Mouse (Mus musculus): ENCODE results near the gene Klhl22. TPM values are rescaled to one million over a fixed set of nuclear protein-coding genes. Genes with fewer than 3 reads are reported as not detected.
A peak's percentile ranks its signal among the peaks of the same experiment; 100 is the strongest.

The Klhl22 gene
- polyA plus RNA-seq, 1 experiment from 2014 or later: 40.6 TPM

- peak overlapping the region; percentile 80 for H3K4me2 ChIP-seq
- peaks cover 29% of the 10 kb centered on the region for H3K4me1 ChIP-seq
- H3K9ac ChIP-seq: peak overlapping the region; percentile 82
- 0 out of 2 replicates have a peak, but pooled peaks cover 3% of the 10 kb centered on the region for H3K9me3 ChIP-seq
- H3K27me3 ChIP-seq (replicated peaks): peaks cover 71% of the 10 kb centered on the region
- H3K4me3 ChIP-seq: peak overlapping the region; percentile 57
- H3K27ac ChIP-seq (replicated peaks): no peak overlapping the region
- 2% methylated on average over 63 of the region's 63 CpGs for WGBS
- peak; percentile 33; the same call in 1 of the 2 replicates for ATAC-seq (ENCODE audit: extremely low read depth, insufficient number of reproducible peaks, low FRiP score, low TSS enrichment)
- no peaks in the 10 kb centered on the region for H3K36me3 ChIP-seq
Measured at GRCm38 (mm10) chr16:17815411-17816402, 56.3 kb downstream of the Klhl22 start.

- no peak overlapping the region for H3K27ac ChIP-seq (replicated peaks)
- H3K36me3 ChIP-seq: no peaks in the 10 kb centered on the region
- H3K9ac ChIP-seq: 0 out of 2 replicates have a peak overlapping the region, but pooled peaks have one; percentile 82
- H3K27me3 ChIP-seq (replicated peaks): peaks cover 74% of the 10 kb centered on the region
- ATAC-seq (ENCODE audit: extremely low read depth, insufficient number of reproducible peaks, low FRiP score, low TSS enrichment): no peak
- H3K4me1 ChIP-seq: peaks cover 27% of the 10 kb centered on the region
- 0 out of 2 replicates have a peak, but pooled peaks cover 3% of the 10 kb centered on the region for H3K9me3 ChIP-seq
- no peak overlapping the region for H3K4me3 ChIP-seq
- H3K4me2 ChIP-seq: no peak overlapping the region
- 80% methylated on average over 8 of the region's 8 CpGs for WGBS
Measured at GRCm38 (mm10) chr16:17816528-17816927, 57.1 kb downstream of the Klhl22 start.

GRCm38 (mm10) chr16:17826500-17826899, 67.1 kb downstream of the Klhl22 start:
- H3K27me3 ChIP-seq (replicated peaks): peaks cover 83% of the 10 kb centered on the region
- no peak overlapping the region for H3K4me3 ChIP-seq
- H3K4me1 ChIP-seq: no peaks in the 10 kb centered on the region
- no peaks in the 10 kb centered on the region for H3K9me3 ChIP-seq
- WGBS: 81% methylated on average over 2 of the region's 2 CpGs
- no peak overlapping the region for H3K27ac ChIP-seq (replicated peaks)
- H3K9ac ChIP-seq: no peak overlapping the region
- ATAC-seq (ENCODE audit: extremely low read depth, insufficient number of reproducible peaks, low FRiP score, low TSS enrichment): no peak
- H3K36me3 ChIP-seq: no peaks in the 10 kb centered on the region
- H3K4me2 ChIP-seq: no peak overlapping the region

GRCm38 (mm10) chr16:17828229-17828628, 68.8 kb downstream of the Klhl22 start:
- Histone ChIP-seq H3K36me3 (no peaks in the 10 kb centered on the region), H3K9ac (no peak overlapping the region), H3K27ac (replicated peaks) (no peak overlapping the region), H3K4me2 (no peak overlapping the region), H3K4me3 (no peak overlapping the region), H3K9me3 (no peaks in the 10 kb centered on the region), H3K27me3 (replicated peaks) (peaks cover 88% of the 10 kb centered on the region), H3K4me1 (peaks cover 4% of the 10 kb centered on the region)
- ATAC-seq (ENCODE audit: extremely low read depth, insufficient number of reproducible peaks, low FRiP score, low TSS enrichment): no peak
- WGBS: 72% methylated on average over 2 of the region's 2 CpGs

GRCm38 (mm10) chr16:17828867-17829266, 69.4 kb downstream of the Klhl22 start:
- Histone ChIP-seq H3K4me1 (peaks cover 7% of the 10 kb centered on the region), H3K4me3 (no peak overlapping the region), H3K27ac (replicated peaks) (no peak overlapping the region), H3K9me3 (no peaks in the 10 kb centered on the region), H3K36me3 (no peaks in the 10 kb centered on the region), H3K4me2 (no peak overlapping the region), H3K9ac (no peak overlapping the region), H3K27me3 (replicated peaks) (peaks cover 88% of the 10 kb centered on the region)
- 74% methylated on average over 3 of the region's 3 CpGs for WGBS
- no peak for ATAC-seq (ENCODE audit: extremely low read depth, insufficient number of reproducible peaks, low FRiP score, low TSS enrichment)

- Histone ChIP-seq H3K27me3 (replicated peaks) (peaks cover 99% of the 10 kb centered on the region), H3K36me3 (no peaks in the 10 kb centered on the region), H3K27ac (replicated peaks) (no peak overlapping the region), H3K9ac (no peak overlapping the region), H3K4me2 (no peak overlapping the region), H3K4me3 (no peak overlapping the region), H3K9me3 (no peaks in the 10 kb centered on the region), H3K4me1 (peaks cover 15% of the 10 kb centered on the region)
- 63% methylated on average over 10 of the region's 10 CpGs for WGBS
- no peak for ATAC-seq (ENCODE audit: extremely low read depth, insufficient number of reproducible peaks, low FRiP score, low TSS enrichment)
Measured at GRCm38 (mm10) chr16:17830385-17831178, 71.2 kb downstream of the Klhl22 start.

- Histone ChIP-seq H3K27ac (replicated peaks) (no peak overlapping the region), H3K27me3 (replicated peaks) (peaks cover 100% of the 10 kb centered on the region), H3K4me2 (no peak overlapping the region), H3K4me1 (peaks cover 15% of the 10 kb centered on the region), H3K36me3 (no peaks in the 10 kb centered on the region), H3K4me3 (0 out of 2 replicates have a peak overlapping the region, but pooled peaks have one; percentile 6), H3K9ac (no peak overlapping the region), H3K9me3 (no peaks in the 10 kb centered on the region)
- 15% methylated on average over 11 of the region's 11 CpGs for WGBS
- ATAC-seq (ENCODE audit: extremely low read depth, insufficient number of reproducible peaks, low FRiP score, low TSS enrichment): no peak
Measured at GRCm38 (mm10) chr16:17831781-17832180, 72.4 kb downstream of the Klhl22 start.

GRCm38 (mm10) chr16:17832821-17833220, 73.4 kb downstream of the Klhl22 start, which contains the start of gene B830017H08Rik:
B830017H08Rik (plus strand) TSS chr16:17833121.
- peaks cover 100% of the 10 kb centered on the region for H3K27me3 ChIP-seq (replicated peaks)
- no peaks in the 10 kb centered on the region for H3K36me3 ChIP-seq
- H3K4me1 ChIP-seq: peaks cover 15% of the 10 kb centered on the region
- H3K27ac ChIP-seq (replicated peaks): no peak within 1 kb of the TSS
- peak within 1 kb of the TSS; percentile 99 for H3K4me2 ChIP-seq
- 23% methylated on average over 7 of the region's 7 CpGs for whole genome bisulfite sequencing
- H3K9me3 ChIP-seq: no peaks in the 10 kb centered on the region
- ATAC-seq (ENCODE audit: extremely low read depth, insufficient number of reproducible peaks, low FRiP score, low TSS enrichment): no peak
- H3K9ac ChIP-seq: peak within 1 kb of the TSS; percentile 81
- peak within 1 kb of the TSS; percentile 60 for H3K4me3 ChIP-seq

- under 1% methylated on average over 37 of the region's 37 CpGs for WGBS
- Histone ChIP-seq H3K4me3 (peak overlapping the region; percentile 60), H3K36me3 (no peaks in the 10 kb centered on the region), H3K4me1 (peaks cover 15% of the 10 kb centered on the region), H3K4me2 (peak overlapping the region; percentile 99), H3K27me3 (replicated peaks) (peaks cover 100% of the 10 kb centered on the region), H3K27ac (replicated peaks) (no peak overlapping the region), H3K9ac (peak overlapping the region; percentile 81), H3K9me3 (no peaks in the 10 kb centered on the region)
- no peak for ATAC-seq (ENCODE audit: extremely low read depth, insufficient number of reproducible peaks, low FRiP score, low TSS enrichment)
Measured at GRCm38 (mm10) chr16:17833321-17833680, 73.9 kb downstream of the Klhl22 start.

- Histone ChIP-seq H3K27ac (replicated peaks) (no peak overlapping the region), H3K27me3 (replicated peaks) (peaks cover 98% of the 10 kb centered on the region), H3K9ac (peak overlapping the region; percentile 81), H3K4me3 (peak overlapping the region; percentile 60), H3K4me1 (peaks cover 15% of the 10 kb centered on the region), H3K4me2 (peak overlapping the region; percentile 99), H3K36me3 (no peaks in the 10 kb centered on the region), H3K9me3 (no peaks in the 10 kb centered on the region)
- no peak for ATAC-seq (ENCODE audit: extremely low read depth, insufficient number of reproducible peaks, low FRiP score, low TSS enrichment)
- under 1% methylated on average over 91 of the region's 103 CpGs for WGBS
Measured at GRCm38 (mm10) chr16:17833681-17834399, 74.4 kb downstream of the Klhl22 start.
